Mouse (Mus musculus): Measurements from ENCODE around the gene D5Ertd577e. TPM values are rescaled to one million over a fixed set of nuclear protein-coding genes. Genes with fewer than 3 reads are reported as not detected.
"Not testable (repeated sequence)": the region's sequence is repeated elsewhere in the genome, so short reads cannot be mapped to it uniquely, and the experiment has no call there.

D5Ertd577e gene
- not detected in 2 replicates for polyA plus RNA-seq (2015; fragmentation: Nextera tagmentation; extraction: Ambion mirVana)

DNA sequence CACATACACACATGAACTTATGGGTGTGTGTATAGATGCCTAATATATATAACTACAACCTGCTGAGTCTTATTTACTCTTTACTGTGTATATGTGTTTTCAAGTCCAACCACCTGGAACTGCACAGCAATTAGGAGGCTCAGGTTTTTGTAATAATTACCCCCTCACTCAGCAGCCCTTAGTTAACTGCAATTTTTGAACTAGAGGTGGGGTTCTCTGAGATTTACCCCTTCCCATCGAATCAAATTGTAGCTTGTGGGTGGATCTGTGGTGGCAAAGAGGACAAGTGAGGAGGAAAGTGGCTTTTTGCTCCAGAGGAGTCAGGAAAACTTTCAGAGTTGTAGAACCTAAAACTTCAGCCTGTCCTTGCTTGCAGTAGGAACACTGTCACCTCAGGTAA lies at the start of gene D5Ertd577e:
TSS of gene D5Ertd577e (plus strand) at position 301 of the 400 bp plus-strand sequence.
- not testable (repeated sequence) for H3K27ac ChIP-seq; H3K9ac ChIP-seq; H3K27me3 ChIP-seq; H3K4me3 ChIP-seq; ATAC-seq (ENCODE audit: low FRiP score); H3K4me2 ChIP-seq; H3K4me1 ChIP-seq (replicated peaks); H3K36me3 ChIP-seq; H3K9me3 ChIP-seq
- 41% methylated on average over 1 of the region's 1 CpGs for WGBS

DNA sequence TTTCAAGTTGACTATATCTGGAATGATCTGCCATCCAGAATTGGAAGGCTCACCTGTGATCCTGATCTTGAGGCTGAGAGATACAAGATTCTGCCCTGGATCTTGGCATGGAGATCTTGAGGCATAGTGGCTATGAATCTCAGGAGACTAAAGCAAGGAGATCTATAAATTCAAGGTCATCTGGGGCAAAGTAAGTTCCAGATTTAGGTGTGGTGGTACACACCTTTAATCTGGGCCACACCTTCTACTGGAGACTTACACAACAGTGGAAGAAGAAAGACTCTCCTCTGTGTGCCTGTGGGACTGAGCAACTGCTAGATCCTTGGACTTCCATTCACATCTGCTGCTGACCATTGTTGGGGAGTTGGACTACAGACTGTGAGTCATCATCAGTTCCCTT lies 53.9 kb downstream of the D5Ertd577e start, which contains the start of gene Gm3286:
TSS of gene Gm3286 (plus strand) at position 301 of the 400 bp plus-strand sequence.
- not testable (repeated sequence) for H3K4me3 ChIP-seq; H3K9me3 ChIP-seq; H3K27ac ChIP-seq; ATAC-seq (ENCODE audit: low FRiP score); H3K9ac ChIP-seq; H3K36me3 ChIP-seq; H3K4me2 ChIP-seq; H3K27me3 ChIP-seq; H3K4me1 ChIP-seq (replicated peaks)

Other genes starting within 250 kb of the D5Ertd577e start
- gene Gm10424, start 184.0 kb upstream of the D5Ertd577e start, polyA plus RNA-seq (2015; fragmentation: Nextera tagmentation; extraction: Ambion mirVana), result not detected in 2 replicates
- gene Gm3259, start 150.9 kb upstream of the D5Ertd577e start, polyA plus RNA-seq (2015; fragmentation: Nextera tagmentation; extraction: Ambion mirVana), result not detected in 2 replicates
- not detected in 2 replicates for gene Gm3286, start 54.0 kb downstream of the D5Ertd577e start, polyA plus RNA-seq (2015; fragmentation: Nextera tagmentation; extraction: Ambion mirVana)
- gene Gm7971, start 138.1 kb downstream of the D5Ertd577e start, polyA plus RNA-seq (2015; fragmentation: Nextera tagmentation; extraction: Ambion mirVana), result not detected in 2 replicates

Data from hindbrain, embryonic 13.5 days (tissue).